Mouse (Mus musculus) stomach, embryonic 16.5 days (tissue): ENCODE measurements at regions not wholly inside any gene's neighbourhood (a gene's known extent, or its start where the extent isn't known, plus 50 kb on each side); places are given as distances from the start of the nearest gene placed in this dataset.

ENCODE experiments used
- ATAC-seq: fragments of 200-750 bp; cut with Nextera tagmentation; 2 replicates; pipeline ENCODE4 v1.8.0; 2017; ENCODE audit warnings: moderate number of reproducible peaks, moderate TSS enrichment; ENCODE audit not compliant: insufficient read depth, low FRiP score
- H3K27ac ChIP-seq: fragments of 300-500 bp; sonication (generic); 2 replicates; pipeline ENCODE4 v1.5.1; 2014; ENCODE audit warnings: low read length
- H3K27me3 ChIP-seq: fragments of 300-500 bp; sonication (generic); 2 replicates; pipeline ENCODE4 v1.6.1; 2014; ENCODE audit warnings: low read length, control low read depth, mixed read lengths; ENCODE audit not compliant: control insufficient read depth, insufficient read depth
- H3K36me3 ChIP-seq: fragments of 300-500 bp; sonication (generic); 2 replicates; pipeline ENCODE4 v1.6.1; 2014; ENCODE audit warnings: low read length; ENCODE audit not compliant: control insufficient read depth, insufficient read depth
- H3K4me1 ChIP-seq: fragments of 300-500 bp; sonication (generic); 2 replicates; pipeline ENCODE4 v1.6.1; 2014; ENCODE audit warnings: low read length, control low read depth, mixed read lengths; ENCODE audit not compliant: control insufficient read depth, insufficient read depth
- H3K4me2 ChIP-seq: fragments of 300-500 bp; sonication (generic); 2 replicates; pipeline ENCODE4 v1.6.1; 2014; ENCODE audit warnings: low read depth, low read length, mixed read lengths
- H3K4me3 ChIP-seq: fragments of 300-500 bp; sonication (generic); replicated peaks from 2 replicates; pipeline ENCODE4 v1.5.1; 2014; ENCODE audit warnings: mild to moderate bottlenecking, low read length
- H3K9ac ChIP-seq: fragments of 300-500 bp; sonication (generic); 2 replicates; pipeline ENCODE4 v1.6.1; 2014; ENCODE audit warnings: low read length
- H3K9me3 ChIP-seq: fragments of 300-500 bp; sonication (generic); replicated peaks from 2 replicates; pipeline ENCODE4 v1.6.1; 2016; ENCODE audit warnings: low read length, control low read depth; ENCODE audit not compliant: control insufficient read depth
- WGBS: fragments of 180-500 bp; shearing (Covaris S2); extraction: QIAGEN DNeasy Blood & Tissue Kit; methylation state at CpG from one replicate; pipeline ENCODE4 v1.1.7; 2014; 5-methylcytosine and 5-hydroxymethylcytosine counted together

DNA sequence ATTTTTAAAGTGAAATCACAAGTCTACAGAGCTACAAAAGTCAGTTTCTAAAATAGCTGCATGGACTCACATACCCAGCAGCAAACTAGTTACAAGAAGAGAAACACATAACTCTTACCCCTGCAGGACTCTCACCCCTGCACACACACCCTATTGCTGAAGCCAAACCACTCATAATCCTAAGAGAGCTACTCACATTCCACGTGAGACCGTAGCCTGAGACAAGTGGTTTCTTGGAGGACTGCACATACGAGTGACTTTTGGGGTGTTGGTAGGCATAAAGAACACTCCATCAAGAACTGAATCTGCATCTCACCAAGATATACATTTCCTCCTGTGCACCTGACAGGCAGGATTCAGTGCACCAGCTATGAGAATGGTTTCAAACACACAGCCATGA lies 150.8 kb downstream of the Gsdmc2 start:
- Histone ChIP-seq H3K27me3 (no peaks in the 10 kb centered on the region), H3K9ac (no peak overlapping the region), H3K9me3 (no peaks in the 10 kb centered on the region), H3K4me2 (no peak overlapping the region), H3K4me3 (no peak overlapping the region), H3K27ac (no peak overlapping the region), H3K4me1 (no peaks in the 10 kb centered on the region), H3K36me3 (no peaks in the 10 kb centered on the region)
- ATAC-seq, result no peak
- 74% methylated on average over 3 of the region's 3 CpGs for WGBS

DNA sequence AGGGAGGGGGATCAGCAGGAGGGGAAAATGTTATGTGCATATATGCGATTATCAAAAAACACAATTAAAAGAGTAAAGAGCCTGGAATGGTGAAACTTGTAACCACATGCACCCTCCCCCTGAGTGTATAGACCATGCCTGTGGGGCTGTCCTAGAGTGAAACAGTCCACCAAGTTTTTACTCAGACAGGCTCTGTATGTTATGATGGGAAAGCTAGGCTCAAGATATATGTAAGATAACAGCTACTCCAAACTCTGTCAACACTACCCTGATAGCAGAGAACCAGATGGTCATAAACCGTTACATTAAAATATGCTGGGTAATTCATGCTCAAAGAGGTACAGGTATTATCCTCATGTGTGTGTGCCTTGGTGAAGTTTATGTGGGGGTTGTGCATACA lies 151.4 kb downstream of the Gsdmc2 start:
- no peak for ATAC-seq
- WGBS, result 81% methylated on average over 2 of the region's 2 CpGs
- Histone ChIP-seq H3K27ac (no peak overlapping the region), H3K27me3 (no peaks in the 10 kb centered on the region), H3K9me3 (no peaks in the 10 kb centered on the region), H3K4me2 (no peak overlapping the region), H3K4me3 (no peak overlapping the region), H3K4me1 (no peaks in the 10 kb centered on the region), H3K36me3 (no peaks in the 10 kb centered on the region), H3K9ac (no peak overlapping the region)

DNA sequence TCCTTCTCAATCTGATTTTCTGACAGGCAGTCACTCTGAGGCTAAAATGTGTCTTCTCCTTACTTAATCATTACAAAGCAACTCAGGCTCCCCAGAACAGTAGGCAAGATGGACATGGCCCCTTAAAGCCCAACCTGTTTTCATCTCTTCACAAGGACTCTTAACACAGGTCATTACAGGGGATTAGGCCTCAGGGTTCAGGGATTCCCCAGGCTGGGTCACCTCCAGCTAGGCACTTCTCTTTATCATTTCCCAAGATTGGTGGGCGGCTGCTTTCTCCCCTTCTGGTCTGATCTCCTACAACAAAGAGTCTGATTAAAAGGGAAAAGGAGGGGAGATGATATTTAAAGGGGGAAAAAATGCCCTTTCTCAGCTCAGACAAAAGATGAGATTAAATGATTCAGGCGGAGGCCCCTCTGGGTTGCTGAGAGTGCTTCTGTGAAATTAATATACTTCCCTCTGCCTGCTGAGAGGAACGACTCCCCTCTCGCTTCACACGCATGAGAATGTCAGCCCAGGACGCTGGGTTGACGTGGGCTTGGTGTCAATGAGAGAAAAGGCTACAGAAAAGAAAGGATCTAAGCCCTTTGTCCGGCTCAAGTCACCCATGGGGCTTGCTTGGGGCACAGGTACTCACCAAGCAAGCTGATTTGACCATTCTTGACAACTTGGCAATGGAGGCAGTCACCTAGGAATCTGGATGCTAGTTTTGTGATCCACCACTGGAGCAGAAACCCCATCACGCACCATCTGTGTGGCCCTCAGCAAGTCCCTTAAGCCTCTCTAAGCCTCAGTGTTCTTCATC lies 152.3 kb downstream of the Gsdmc2 start:
- H3K27ac ChIP-seq, result no peak overlapping the region
- no peak overlapping the region for H3K4me2 ChIP-seq
- H3K4me1 ChIP-seq, result no peaks in the 10 kb centered on the region
- no peaks in the 10 kb centered on the region for H3K36me3 ChIP-seq
- no peaks in the 10 kb centered on the region for H3K9me3 ChIP-seq
- WGBS, result 61% methylated on average over 9 of the region's 9 CpGs
- H3K9ac ChIP-seq, result no peak overlapping the region
- no peaks in the 10 kb centered on the region for H3K27me3 ChIP-seq
- H3K4me3 ChIP-seq, result no peak overlapping the region
- ATAC-seq, result no peak

DNA sequence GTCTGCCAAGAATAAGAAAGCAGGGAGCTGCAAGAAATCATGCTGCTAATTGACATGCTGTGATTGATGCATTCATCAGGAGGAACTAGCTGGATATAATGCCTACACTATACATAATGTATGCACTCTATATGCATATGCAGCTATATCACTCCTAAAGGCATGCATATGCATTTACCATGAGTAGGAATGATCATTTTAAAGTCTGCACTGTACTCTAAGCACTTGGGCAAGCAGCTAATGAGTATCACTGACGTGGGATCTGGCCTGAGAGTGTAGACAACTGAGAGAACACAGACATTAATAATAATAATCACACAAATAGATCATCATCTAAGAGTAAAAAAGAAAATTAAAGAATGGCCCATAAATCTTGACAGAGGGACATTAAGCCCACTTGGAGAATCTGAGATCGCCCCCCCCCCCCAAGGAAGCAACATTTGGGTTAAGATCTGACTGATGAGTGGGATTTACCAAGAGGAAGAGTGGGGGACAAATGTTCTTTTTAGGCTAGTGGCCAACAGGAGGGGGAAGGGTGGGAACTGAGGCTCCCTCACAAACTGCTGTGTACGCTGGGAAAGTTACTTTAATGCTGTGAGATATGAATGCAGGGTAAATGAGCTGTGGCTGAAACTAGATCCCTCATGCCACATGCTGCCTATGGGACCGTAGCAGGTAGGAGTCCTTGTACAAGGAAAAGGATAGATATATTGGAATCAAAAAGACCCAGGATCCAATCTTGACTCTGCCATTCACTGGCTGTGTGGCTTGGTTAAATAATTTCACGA lies 155.0 kb downstream of the Gsdmc2 start:
- Histone ChIP-seq H3K27ac (no peak overlapping the region), H3K4me1 (no peaks in the 10 kb centered on the region), H3K27me3 (no peaks in the 10 kb centered on the region), H3K9me3 (no peaks in the 10 kb centered on the region), H3K4me3 (no peak overlapping the region), H3K4me2 (no peak overlapping the region), H3K36me3 (no peaks in the 10 kb centered on the region), H3K9ac (no peak overlapping the region)
- WGBS, result 58% methylated on average over 5 of the region's 5 CpGs
- ATAC-seq, result no peak

DNA sequence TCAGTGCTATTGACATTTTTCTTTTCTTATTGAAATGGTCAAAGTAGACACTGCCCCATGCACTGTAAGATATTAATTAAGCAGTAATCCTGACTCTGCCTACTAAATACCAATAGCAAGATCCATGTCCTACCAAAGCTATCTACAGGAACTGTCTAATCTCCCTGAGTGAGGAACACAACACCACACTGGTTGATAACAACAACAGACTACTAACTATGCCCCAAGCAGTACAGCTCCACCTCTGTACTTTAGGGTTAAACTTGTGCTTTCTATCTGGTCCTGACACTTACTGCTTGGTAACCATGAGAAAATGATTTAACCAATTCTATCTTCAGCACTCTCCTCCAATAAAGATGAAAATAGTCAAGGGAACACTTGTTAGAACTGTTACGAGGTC lies 157.1 kb downstream of the Gsdmc2 start:
- ATAC-seq, result no peak
- no peaks in the 10 kb centered on the region for H3K4me1 ChIP-seq
- H3K27me3 ChIP-seq, result no peaks in the 10 kb centered on the region
- no peaks in the 10 kb centered on the region for H3K36me3 ChIP-seq
- H3K27ac ChIP-seq, result no peak overlapping the region
- H3K9me3 ChIP-seq, result no peaks in the 10 kb centered on the region
- WGBS, result 90% methylated on average over 1 of the region's 1 CpGs
- H3K4me2 ChIP-seq, result no peak overlapping the region
- no peak overlapping the region for H3K9ac ChIP-seq
- no peak overlapping the region for H3K4me3 ChIP-seq

DNA sequence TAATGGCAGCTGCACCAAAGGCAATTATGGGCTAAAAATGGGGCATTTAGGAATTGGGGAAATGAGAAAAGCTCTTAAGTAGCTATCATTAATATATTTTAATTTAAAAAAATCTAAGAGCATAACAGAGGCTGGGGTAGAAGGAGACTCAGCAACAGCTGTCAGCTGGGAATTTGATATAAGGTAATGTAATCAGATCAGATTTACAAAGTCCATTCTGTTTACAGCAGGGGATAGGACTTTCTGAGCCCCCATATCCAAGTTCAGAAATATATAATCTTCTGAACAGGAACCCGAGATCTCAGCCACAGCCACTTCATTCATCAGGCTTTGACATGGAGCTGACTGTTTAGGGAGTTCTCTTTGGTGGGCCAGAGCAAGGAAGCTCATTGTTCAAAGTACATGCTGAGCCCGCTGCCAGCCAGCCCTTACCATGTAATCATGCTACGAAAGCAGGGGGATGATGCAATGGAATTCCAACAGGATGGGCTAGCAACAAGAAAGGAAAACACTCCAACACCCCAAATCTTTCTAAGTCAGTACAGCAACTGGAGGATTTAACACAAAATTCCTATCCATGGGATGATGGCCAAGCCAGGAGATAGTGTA lies 157.9 kb downstream of the Gsdmc2 start:
- no peaks in the 10 kb centered on the region for H3K9me3 ChIP-seq
- 52% methylated on average over 3 of the region's 3 CpGs for WGBS
- no peak overlapping the region for H3K9ac ChIP-seq
- no peak overlapping the region for H3K4me3 ChIP-seq
- H3K36me3 ChIP-seq, result no peaks in the 10 kb centered on the region
- ATAC-seq, result no peak
- no peak overlapping the region for H3K27ac ChIP-seq
- H3K27me3 ChIP-seq, result no peaks in the 10 kb centered on the region
- H3K4me1 ChIP-seq, result no peaks in the 10 kb centered on the region
- H3K4me2 ChIP-seq, result no peak overlapping the region

DNA sequence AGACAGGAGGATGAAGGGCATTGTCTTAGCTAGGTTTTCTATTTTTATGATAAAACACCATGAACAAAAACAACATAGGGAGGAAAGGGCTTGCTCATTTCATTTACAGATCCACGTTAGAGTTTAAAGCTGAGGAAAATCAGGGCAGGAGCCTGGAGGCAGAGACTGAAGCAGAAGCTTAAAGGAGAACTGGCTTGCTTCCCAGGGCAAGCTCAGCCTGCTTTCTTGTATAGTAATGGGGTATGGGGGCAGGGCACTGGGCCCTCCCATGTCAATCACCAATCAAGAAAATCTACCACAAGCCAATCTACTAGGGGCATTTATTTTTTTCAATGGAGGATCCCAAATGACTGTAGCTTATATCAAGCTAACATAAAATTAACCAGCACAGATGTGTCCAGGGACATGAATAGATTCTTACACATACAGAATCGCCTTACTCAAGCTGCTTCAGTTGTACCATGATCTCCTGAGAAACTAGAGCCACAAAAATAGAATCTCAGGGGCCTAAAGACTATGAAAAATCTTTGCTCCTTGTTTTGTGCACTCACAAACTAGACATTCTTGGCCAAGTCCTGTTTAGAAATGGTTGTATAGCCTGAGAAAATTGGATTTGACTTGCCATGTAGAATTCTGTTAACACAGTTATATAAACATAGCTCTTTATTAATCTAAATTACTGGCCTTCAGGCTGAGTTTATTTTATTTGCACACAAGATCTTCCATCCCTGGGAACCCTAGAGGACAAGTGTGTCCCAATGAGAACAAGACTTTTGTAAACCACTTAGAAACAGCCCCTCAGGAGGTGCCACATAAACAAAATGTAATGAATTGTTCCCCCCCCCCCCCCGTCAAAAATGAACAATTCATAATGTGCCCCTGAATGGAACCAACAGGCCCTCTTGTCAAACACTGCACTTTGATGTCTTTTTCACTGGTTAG lies 164.7 kb downstream of the Gsdmc2 start:
- no peak overlapping the region for H3K4me3 ChIP-seq
- H3K4me1 ChIP-seq, result peaks cover 2% of the 10 kb centered on the region; the same call in 1 of the 2 replicates
- 0 out of 2 replicates have a peak overlapping the region, but pooled peaks have one; percentile 8 for H3K27ac ChIP-seq
- no peak overlapping the region for H3K9ac ChIP-seq
- 59% methylated on average over 3 of the region's 3 CpGs for WGBS
- no peaks in the 10 kb centered on the region for H3K36me3 ChIP-seq
- H3K4me2 ChIP-seq, result no peak overlapping the region
- H3K27me3 ChIP-seq, result no peaks in the 10 kb centered on the region
- ATAC-seq, result no peak
- no peaks in the 10 kb centered on the region for H3K9me3 ChIP-seq

DNA sequence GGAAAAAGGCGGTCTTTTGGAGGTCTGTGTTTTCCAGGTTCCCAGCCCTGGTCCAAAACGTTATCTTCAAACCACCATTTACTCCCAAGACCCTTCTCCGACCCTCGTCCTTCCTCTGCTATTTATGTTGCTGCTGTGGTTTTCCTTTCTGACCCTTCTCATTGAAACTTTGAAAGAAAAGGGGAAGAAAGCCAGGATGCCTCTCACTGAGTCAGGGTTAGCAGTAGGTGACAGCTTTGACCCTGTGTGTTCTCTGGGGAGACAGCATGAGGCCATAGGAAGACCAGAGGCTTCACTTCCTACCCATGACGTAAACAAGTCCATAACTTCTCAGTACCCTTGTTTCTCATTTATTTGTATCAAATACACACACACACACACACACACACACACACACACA lies 166.1 kb downstream of the Gsdmc2 start:
- H3K4me3 ChIP-seq, result no peak overlapping the region
- no peaks in the 10 kb centered on the region for H3K36me3 ChIP-seq
- H3K27me3 ChIP-seq, result no peaks in the 10 kb centered on the region
- peaks cover 3% of the 10 kb centered on the region; the same call in 1 of the 2 replicates for H3K4me1 ChIP-seq
- H3K9ac ChIP-seq, result no peak overlapping the region
- H3K4me2 ChIP-seq, result no peak overlapping the region
- H3K9me3 ChIP-seq, result no peaks in the 10 kb centered on the region
- WGBS, result 70% methylated on average over 5 of the region's 5 CpGs
- no peak overlapping the region for H3K27ac ChIP-seq
- ATAC-seq, result no peak
